Mouse (Mus musculus): Measurements from ENCODE around the gene Tepsin. TPM values are rescaled to one million over a fixed set of nuclear protein-coding genes. Genes with fewer than 3 reads are reported as not detected.

Tepsin gene
- polyA plus RNA-seq, 1 experiment: 28.5 TPM

DNA sequence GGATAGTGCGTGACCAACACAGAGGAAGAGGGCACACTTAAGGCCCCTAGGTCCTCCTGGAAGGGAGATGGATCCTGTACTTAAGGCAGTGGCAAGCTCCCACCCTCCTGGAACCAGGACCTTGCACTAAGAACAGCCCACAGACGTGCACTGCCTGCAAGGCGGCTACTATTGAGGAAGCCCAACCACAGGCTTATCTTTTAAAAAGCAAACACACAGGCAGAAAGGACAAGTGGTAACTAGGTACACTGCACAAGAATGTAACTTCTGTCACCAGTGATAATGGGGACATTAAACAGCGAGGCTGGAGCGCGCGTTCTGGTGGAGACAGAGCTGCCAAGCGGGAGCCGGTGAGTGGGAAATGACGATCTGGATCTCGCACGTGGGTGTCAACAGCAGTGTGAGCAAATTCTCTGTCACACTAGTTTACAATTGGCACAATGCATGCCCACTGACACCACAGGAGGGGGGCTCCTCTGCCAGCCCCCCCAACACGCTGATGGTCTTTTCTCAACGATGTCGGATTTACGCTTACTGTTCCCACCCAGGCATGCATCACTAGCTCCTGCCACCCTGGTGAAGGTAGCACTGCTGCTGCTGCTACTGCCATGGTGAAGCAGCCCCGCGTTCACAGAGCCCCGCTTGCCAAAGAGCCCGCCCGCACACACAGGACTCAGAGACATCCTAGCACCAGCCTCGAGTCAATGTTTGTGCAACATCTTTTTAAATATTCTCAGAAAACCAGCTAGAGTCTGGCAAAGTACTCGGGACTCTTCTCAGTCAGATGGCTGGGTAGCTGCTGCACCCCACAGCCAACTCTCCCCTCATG is 38.5 kb upstream of the Tepsin start:
- H3K4me3 ChIP-seq (ENCODE audit: insufficient read depth, low read depth, low read length): no peak overlapping the region
- DNase-seq: no peak
- 70% methylated on average over 23 of the region's 23 CpGs for WGBS
- H3K27me3 ChIP-seq (replicated peaks; ENCODE audit: control insufficient read depth, insufficient read depth, low read length): no peaks in the 10 kb centered on the region
- no peaks in the 10 kb centered on the region; the same call in 1 of the 2 replicates for H3K36me3 ChIP-seq (ENCODE audit: control insufficient read depth, insufficient read depth, low read length)
- H3K4me1 ChIP-seq (ENCODE audit: control insufficient read depth, insufficient read depth, low read length): 0 out of 2 replicates have a peak, but pooled peaks cover 5% of the 10 kb centered on the region
- no peak for TF ChIP-seq CTCF (conservative IDR thresholded peaks at IDR 0.05; ENCODE audit: insufficient read depth, insufficient read length, low read depth, low read length)
- TF ChIP-seq POLR2A (IDR thresholded peaks at IDR 0.05; ENCODE audit: low read depth, low read length): no peak
- no peak overlapping the region for H3K27ac ChIP-seq (ENCODE audit: insufficient read depth, low read depth, low read length)

DNA sequence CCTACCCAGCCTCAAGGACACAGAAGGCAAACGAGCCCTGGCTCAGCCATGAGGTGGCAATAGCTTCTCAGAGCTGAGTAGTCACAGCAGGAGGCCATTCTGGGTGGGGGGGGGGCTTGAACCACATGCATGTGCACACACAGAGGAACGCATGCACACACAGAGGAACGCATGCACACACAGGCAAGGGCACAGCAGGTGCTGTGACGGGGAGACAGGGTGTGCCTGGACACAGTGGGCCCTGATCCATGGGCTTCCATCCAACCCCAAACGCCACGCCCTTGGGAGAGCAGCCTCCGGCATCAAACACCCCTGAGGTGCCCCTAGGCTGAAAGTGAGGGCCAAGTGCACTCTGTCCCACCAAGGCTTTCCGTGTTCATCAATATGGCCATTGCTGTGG is 37.7 kb upstream of the Tepsin start:
- TF ChIP-seq POLR2A (IDR thresholded peaks at IDR 0.05; ENCODE audit: low read depth, low read length) (no peak), CTCF (conservative IDR thresholded peaks at IDR 0.05; ENCODE audit: insufficient read depth, insufficient read length, low read depth, low read length) (no peak)
- Histone ChIP-seq H3K27me3 (replicated peaks; ENCODE audit: control insufficient read depth, insufficient read depth, low read length) (no peaks in the 10 kb centered on the region), H3K4me1 (ENCODE audit: control insufficient read depth, insufficient read depth, low read length) (0 out of 2 replicates have a peak, but pooled peaks cover 5% of the 10 kb centered on the region), H3K4me3 (ENCODE audit: insufficient read depth, low read depth, low read length) (no peak overlapping the region), H3K36me3 (ENCODE audit: control insufficient read depth, insufficient read depth, low read length) (no peaks in the 10 kb centered on the region; the same call in 1 of the 2 replicates), H3K27ac (ENCODE audit: insufficient read depth, low read depth, low read length) (no peak overlapping the region)
- DNase-seq: no peak
- 76% methylated on average over 8 of the region's 8 CpGs for WGBS

DNA sequence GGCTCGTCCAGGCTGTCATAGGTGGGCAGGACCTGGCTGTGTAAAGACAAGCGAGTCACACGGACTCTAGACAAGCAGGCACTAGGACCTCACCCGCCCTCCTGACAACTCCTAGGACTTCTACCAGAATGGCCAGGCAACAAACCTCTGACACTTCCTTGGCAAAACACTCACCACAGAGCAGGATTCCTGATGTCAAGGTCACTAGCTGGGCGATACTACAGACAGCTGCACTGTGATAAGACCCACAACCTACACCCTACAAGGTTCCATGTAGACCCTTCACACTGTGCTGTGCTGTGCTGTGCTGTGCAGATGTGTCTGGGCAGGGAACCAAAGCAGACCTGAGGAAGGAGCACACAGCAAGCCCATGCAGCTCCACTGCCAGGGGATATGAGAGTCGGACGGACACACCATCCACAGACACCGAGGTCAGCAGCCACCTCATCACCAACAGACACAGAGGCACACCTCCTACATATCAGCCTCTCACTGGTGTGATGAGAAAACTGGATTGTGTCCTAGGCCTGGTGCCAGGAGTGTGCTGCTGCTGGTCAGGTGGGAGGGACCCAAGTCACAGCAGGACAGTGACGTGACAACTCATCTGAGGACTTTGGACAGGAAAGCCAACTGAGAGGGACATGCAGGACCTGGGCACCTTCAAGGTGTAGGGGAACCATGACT is 36.5 kb upstream of the Tepsin start:
- TF ChIP-seq CTCF (conservative IDR thresholded peaks at IDR 0.05; ENCODE audit: insufficient read depth, insufficient read length, low read depth, low read length): no peak
- no peak for TF ChIP-seq POLR2A (IDR thresholded peaks at IDR 0.05; ENCODE audit: low read depth, low read length)
- WGBS: 81% methylated on average over 9 of the region's 9 CpGs
- Histone ChIP-seq H3K4me1 (ENCODE audit: control insufficient read depth, insufficient read depth, low read length) (0 out of 2 replicates have a peak, but pooled peaks cover 5% of the 10 kb centered on the region), H3K27ac (ENCODE audit: insufficient read depth, low read depth, low read length) (no peak overlapping the region), H3K4me3 (ENCODE audit: insufficient read depth, low read depth, low read length) (no peak overlapping the region), H3K36me3 (ENCODE audit: control insufficient read depth, insufficient read depth, low read length) (no peaks in the 10 kb centered on the region; the same call in 1 of the 2 replicates), H3K27me3 (replicated peaks; ENCODE audit: control insufficient read depth, insufficient read depth, low read length) (no peaks in the 10 kb centered on the region)
- peak; percentile 63 for DNase-seq

DNA sequence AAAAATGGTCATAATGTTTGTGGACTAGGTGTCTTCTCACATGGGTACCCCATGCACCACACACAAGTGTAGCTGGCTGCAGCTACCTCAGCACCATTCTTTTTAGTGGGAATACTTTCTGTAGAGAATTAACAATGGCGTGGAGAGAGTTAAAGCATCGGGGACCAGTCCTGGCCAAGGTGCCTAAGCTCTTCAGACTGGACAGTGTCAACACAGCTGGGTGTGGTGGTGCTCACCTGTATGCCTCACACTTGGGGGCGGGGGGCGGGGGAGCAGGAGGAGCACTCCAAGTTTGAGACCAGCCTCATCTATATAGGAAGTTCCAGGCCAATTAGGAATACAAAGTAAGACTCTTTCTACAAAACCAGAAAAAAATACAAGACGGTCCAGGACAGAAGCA is 35.6 kb upstream of the Tepsin start:
- Histone ChIP-seq H3K27ac (ENCODE audit: insufficient read depth, low read depth, low read length) (no peak overlapping the region), H3K4me1 (ENCODE audit: control insufficient read depth, insufficient read depth, low read length) (0 out of 2 replicates have a peak, but pooled peaks cover 5% of the 10 kb centered on the region), H3K36me3 (ENCODE audit: control insufficient read depth, insufficient read depth, low read length) (no peaks in the 10 kb centered on the region; the same call in 1 of the 2 replicates), H3K27me3 (replicated peaks; ENCODE audit: control insufficient read depth, insufficient read depth, low read length) (no peaks in the 10 kb centered on the region), H3K4me3 (ENCODE audit: insufficient read depth, low read depth, low read length) (no peak overlapping the region)
- no peak for DNase-seq
- 98% methylated on average over 5 of the region's 5 CpGs for WGBS
- TF ChIP-seq POLR2A (IDR thresholded peaks at IDR 0.05; ENCODE audit: low read depth, low read length) (no peak), CTCF (conservative IDR thresholded peaks at IDR 0.05; ENCODE audit: insufficient read depth, insufficient read length, low read depth, low read length) (no peak)

DNA sequence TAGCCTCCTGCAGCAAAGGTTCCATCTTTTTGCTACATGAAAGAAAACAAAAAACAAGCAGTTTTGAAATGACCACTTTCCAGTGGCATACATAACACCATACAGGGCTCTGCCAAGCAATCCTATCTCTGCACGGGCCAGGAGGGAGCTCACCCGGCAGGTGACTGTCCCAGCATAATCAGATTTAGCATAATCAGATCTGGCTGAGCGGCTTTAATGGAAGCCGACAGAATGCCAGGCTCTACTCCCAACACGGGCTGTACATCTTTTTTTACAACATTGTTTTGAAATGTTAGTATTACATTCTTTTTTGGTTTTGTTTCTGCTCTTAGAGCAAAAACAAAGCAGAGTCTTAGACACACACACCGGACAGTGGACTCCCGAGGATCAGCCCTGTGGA is 30.8 kb upstream of the Tepsin start:
- H3K27ac ChIP-seq (ENCODE audit: insufficient read depth, low read depth, low read length): no peak overlapping the region
- WGBS: 68% methylated on average over 7 of the region's 7 CpGs
- no peaks in the 10 kb centered on the region for H3K27me3 ChIP-seq (replicated peaks; ENCODE audit: control insufficient read depth, insufficient read depth, low read length)
- TF ChIP-seq CTCF (conservative IDR thresholded peaks at IDR 0.05; ENCODE audit: insufficient read depth, insufficient read length, low read depth, low read length) (no peak), POLR2A (IDR thresholded peaks at IDR 0.05; ENCODE audit: low read depth, low read length) (no peak)
- H3K4me1 ChIP-seq (ENCODE audit: control insufficient read depth, insufficient read depth, low read length): no peaks in the 10 kb centered on the region
- DNase-seq: no peak
- no peak overlapping the region for H3K4me3 ChIP-seq (ENCODE audit: insufficient read depth, low read depth, low read length)
- H3K36me3 ChIP-seq (ENCODE audit: control insufficient read depth, insufficient read depth, low read length): peaks cover 2% of the 10 kb centered on the region

DNA sequence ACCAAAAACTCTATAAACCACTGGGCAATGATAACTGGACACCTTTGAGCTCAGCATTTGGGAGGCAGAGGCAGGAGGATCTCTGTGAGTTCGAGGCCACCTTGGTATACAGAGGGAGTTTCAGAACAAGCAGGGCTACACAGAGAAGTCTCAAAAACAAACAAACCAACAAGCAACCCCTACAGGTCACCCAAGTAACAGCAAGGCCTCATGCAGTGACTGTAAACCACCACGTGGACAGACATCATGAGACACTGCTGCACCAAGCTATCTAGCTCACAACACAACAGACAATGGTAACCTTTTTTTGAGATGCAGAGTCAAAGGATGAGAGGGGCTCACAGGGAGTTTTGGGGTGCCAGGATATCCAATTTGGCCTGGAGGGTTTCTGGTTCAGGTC is 28.3 kb upstream of the Tepsin start:
- H3K36me3 ChIP-seq (ENCODE audit: control insufficient read depth, insufficient read depth, low read length): peaks cover 2% of the 10 kb centered on the region
- TF ChIP-seq POLR2A (IDR thresholded peaks at IDR 0.05; ENCODE audit: low read depth, low read length) (no peak), CTCF (conservative IDR thresholded peaks at IDR 0.05; ENCODE audit: insufficient read depth, insufficient read length, low read depth, low read length) (0 out of 2 replicates have a peak, but pooled peaks have one; percentile 20)
- H3K27me3 ChIP-seq (replicated peaks; ENCODE audit: control insufficient read depth, insufficient read depth, low read length): no peaks in the 10 kb centered on the region
- H3K4me3 ChIP-seq (ENCODE audit: insufficient read depth, low read depth, low read length): no peak overlapping the region
- H3K4me1 ChIP-seq (ENCODE audit: control insufficient read depth, insufficient read depth, low read length): no peaks in the 10 kb centered on the region
- no peak for DNase-seq
- no peak overlapping the region for H3K27ac ChIP-seq (ENCODE audit: insufficient read depth, low read depth, low read length)
- 83% methylated on average over 2 of the region's 2 CpGs for WGBS

DNA sequence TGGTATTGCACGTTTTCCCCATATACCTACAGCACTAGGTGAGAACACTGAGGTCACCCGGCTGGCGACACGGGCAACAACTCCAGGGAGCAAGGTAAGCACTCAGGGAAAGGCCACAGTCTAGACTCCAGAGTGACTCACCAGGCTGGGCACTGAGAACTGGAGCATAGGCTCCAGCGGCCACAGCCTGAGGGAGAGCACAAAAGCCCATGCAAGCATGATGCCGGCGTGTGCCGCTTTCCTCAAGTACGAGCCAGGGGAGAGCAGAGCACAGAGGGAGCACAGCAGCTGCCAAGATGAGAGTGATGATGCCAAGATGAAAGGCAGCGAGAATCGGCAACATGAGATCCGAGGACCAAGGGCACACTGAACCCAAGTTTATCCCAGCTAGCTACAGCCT is 23.6 kb upstream of the Tepsin start:
- no peak for DNase-seq
- TF ChIP-seq POLR2A (IDR thresholded peaks at IDR 0.05; ENCODE audit: low read depth, low read length): no peak
- no peak for TF ChIP-seq CTCF (conservative IDR thresholded peaks at IDR 0.05; ENCODE audit: insufficient read depth, insufficient read length, low read depth, low read length)
- WGBS: 64% methylated on average over 12 of the region's 12 CpGs
- Histone ChIP-seq H3K27ac (ENCODE audit: insufficient read depth, low read depth, low read length) (no peak overlapping the region), H3K27me3 (replicated peaks; ENCODE audit: control insufficient read depth, insufficient read depth, low read length) (no peaks in the 10 kb centered on the region), H3K36me3 (ENCODE audit: control insufficient read depth, insufficient read depth, low read length) (no peaks in the 10 kb centered on the region), H3K4me3 (ENCODE audit: insufficient read depth, low read depth, low read length) (no peak overlapping the region), H3K4me1 (ENCODE audit: control insufficient read depth, insufficient read depth, low read length) (no peaks in the 10 kb centered on the region)
